Mouse (Mus musculus) E14TG2a.4 (cell line): ENCODE measurements around the gene Chmp4b.

Experiments
- CTCF ChIP-seq: conservative IDR thresholded peaks from 2 replicates; pipeline ENCODE4 v1.5.1; 2014; ENCODE audit warnings: low read length
- POU5F1 ChIP-seq: IDR thresholded peaks from 2 replicates; pipeline ENCODE4 v1.6.1; 2014; ENCODE audit warnings: low read length, borderline replicate concordance

- TF ChIP-seq CTCF = no peak
- no peak for TF ChIP-seq POU5F1
Measured at GRCm38 (mm10) chr2:154677651-154678139, 26.2 kb downstream of the Chmp4b start.
